Mouse (Mus musculus): ENCODE results near the gene Id3.

GRCm38 (mm10) chr4:136096446-136097113 is 46.7 kb upstream of the Id3 start:
- no peak for TF ChIP-seq CTCF (IDR thresholded peaks at IDR 0.05; ENCODE audit: control insufficient read depth, insufficient read depth, low read length)
- no peak for TF ChIP-seq POLR2A (IDR thresholded peaks at IDR 0.05; ENCODE audit: borderline replicate concordance, control insufficient read depth, low read depth, low read length)
